Mouse (Mus musculus) lung, embryonic 14.5 days (tissue): ENCODE data around the gene Srl. TPM values are rescaled to one million over a fixed set of nuclear protein-coding genes. Genes with fewer than 3 reads are reported as not detected.

Experiments
- ATAC-seq: fragments of 200-750 bp; cut with Nextera tagmentation; 2 replicates; pipeline ENCODE4 v1.8.0; 2017; ENCODE audit warnings: mild to moderate bottlenecking, moderate TSS enrichment, moderate library complexity; ENCODE audit not compliant: insufficient read depth
- DNase-seq: peaks from one replicate; pipeline ENCODE4 v3.0.0-alpha.2; 2015
- H3K27ac ChIP-seq: fragments of 300-500 bp; sonication (generic); 2 replicates; pipeline ENCODE4 v1.5.1; 2014; ENCODE audit warnings: low read depth, mild to moderate bottlenecking, moderate library complexity
- H3K27me3 ChIP-seq: fragments of 300-500 bp; sonication (generic); 2 replicates; pipeline ENCODE4 v1.6.1; 2014; ENCODE audit warnings: low read length, control low read depth; ENCODE audit not compliant: insufficient read depth
- H3K36me3 ChIP-seq: fragments of 300-500 bp; sonication (generic); 2 replicates; pipeline ENCODE4 v1.6.1; 2014; ENCODE audit warnings: control low read depth; ENCODE audit not compliant: insufficient read depth
- H3K4me1 ChIP-seq: fragments of 300-500 bp; sonication (generic); 2 replicates; pipeline ENCODE4 v1.6.1; 2014; ENCODE audit warnings: antibody characterized with exemption, control low read depth; ENCODE audit not compliant: insufficient read depth
- H3K4me2 ChIP-seq: fragments of 300-500 bp; sonication (generic); 2 replicates; pipeline ENCODE4 v1.6.1; 2014; ENCODE audit warnings: mild to moderate bottlenecking
- H3K4me3 ChIP-seq: fragments of 300-500 bp; sonication (generic); 2 replicates; pipeline ENCODE4 v1.5.1; 2014; ENCODE audit warnings: low read depth, low read length
- H3K9ac ChIP-seq: fragments of 300-500 bp; sonication (generic); 2 replicates; pipeline ENCODE4 v1.6.1; 2014
- H3K9me3 ChIP-seq: fragments of 300-500 bp; sonication (generic); 2 replicates; pipeline ENCODE4 v1.6.1; 2016; ENCODE audit warnings: low read depth, low read length, control low read depth
- CTCF ChIP-seq: IDR thresholded peaks from 2 replicates; pipeline ENCODE4 v1.5.1; 2016; ENCODE audit warnings: antibody characterized with exemption, low read depth
- WGBS: fragments of 180-500 bp; shearing (Covaris S2); extraction: QIAGEN DNeasy Blood & Tissue Kit; methylation state at CpG from one replicate; pipeline ENCODE4 v1.1.7; 2014; 5-methylcytosine and 5-hydroxymethylcytosine counted together
- polyA plus RNA-seq: library from polyadenylated mRNA; unstranded; fragments of >200 nt; fragmentation: Nextera tagmentation; extraction: Ambion mirVana; gene quantifications from 2 replicates; pipeline ENCODE4 v1.2.1, GENCODE M21; 2014

Srl gene
- polyA plus RNA-seq, 1 experiment from 2014 or later = 20.7 TPM

DNA sequence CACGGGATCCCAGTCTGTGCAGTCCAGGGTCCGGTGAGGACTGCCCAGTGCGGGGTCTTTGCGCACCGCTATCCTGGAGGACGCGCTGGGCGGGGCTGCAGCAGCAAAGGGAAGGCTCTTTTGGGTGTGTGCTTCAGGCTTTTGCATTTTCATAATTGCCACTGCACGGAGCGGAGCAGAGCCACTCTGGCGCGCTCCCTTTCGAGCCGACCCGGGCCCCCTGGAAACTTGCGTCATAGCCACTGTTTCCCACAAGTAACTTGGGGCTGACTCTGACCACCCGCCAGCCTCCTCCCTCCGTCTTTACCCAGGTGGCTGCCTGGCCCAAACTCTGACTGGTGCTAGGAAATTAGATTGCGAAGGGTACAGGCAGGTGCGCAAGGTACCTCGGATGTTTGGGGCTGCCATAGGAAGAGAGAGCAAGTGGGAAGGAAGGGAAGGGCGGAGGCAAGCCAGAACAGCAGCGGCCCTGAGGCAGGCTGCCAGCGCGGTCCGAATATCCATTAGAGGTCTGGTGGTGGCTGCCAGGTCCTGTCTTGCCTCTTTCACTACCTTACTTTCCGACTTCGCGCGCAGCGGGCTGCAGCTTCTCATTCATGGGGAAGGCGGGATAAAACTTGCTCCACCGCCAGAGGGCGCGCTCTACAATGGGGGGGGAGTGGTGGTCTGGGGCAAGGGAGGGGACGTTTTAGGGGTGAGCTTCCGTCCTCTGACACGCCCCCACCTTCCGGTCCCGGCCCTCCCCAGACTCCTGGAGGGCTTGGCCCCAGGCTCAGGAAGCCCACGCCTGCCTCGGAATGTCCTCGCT, 18.7 kb upstream of the Srl start:
- Histone ChIP-seq H3K4me1 (peaks cover 7% of the 10 kb centered on the region), H3K4me2 (peak overlapping the region; percentile 97), H3K27me3 (no peaks in the 10 kb centered on the region), H3K9me3 (no peaks in the 10 kb centered on the region), H3K27ac (peak overlapping the region; percentile 89), H3K9ac (peak overlapping the region; percentile 84), H3K36me3 (peaks cover 7% of the 10 kb centered on the region; the same call in 1 of the 2 replicates), H3K4me3 (peak overlapping the region; percentile 77)
- DNase-seq = peak; percentile 83
- WGBS = under 1% methylated on average over 43 of the region's 43 CpGs
- peak; percentile 83 for TF ChIP-seq CTCF
- peak; percentile 48 for ATAC-seq

DNA sequence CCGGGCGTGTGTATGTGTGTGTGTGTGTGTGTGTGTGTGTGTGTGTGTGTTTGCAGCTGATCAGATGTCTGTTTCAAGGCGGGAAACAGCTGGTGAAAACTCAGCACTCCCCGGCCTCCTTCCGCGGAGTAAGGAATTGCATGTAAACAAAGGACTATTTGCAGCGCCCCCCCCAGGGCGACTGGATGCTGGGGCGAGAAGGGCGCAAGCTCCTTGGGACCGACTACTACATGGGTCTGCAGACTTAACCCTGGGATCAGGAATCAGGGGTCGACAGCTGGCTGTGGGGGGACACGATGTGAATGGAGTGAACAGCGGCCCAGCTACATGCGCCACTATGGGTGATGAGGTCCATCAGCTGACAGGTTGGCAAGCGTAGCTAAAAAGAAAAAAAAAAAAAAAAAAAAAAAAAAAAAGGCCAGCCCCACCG, 18.1 kb upstream of the Srl start, which contains the start of gene Tfap4:
Gene Tfap4 (minus strand): TSS at position 140 of the 430 bp plus-strand sequence.
- WGBS = 0% methylated on average over 17 of the region's 17 CpGs
- Histone ChIP-seq H3K9ac (peak within 1 kb of the TSS; percentile 84), H3K4me2 (peak within 1 kb of the TSS; percentile 97), H3K4me1 (peaks cover 7% of the 10 kb centered on the region), H3K36me3 (peaks cover 7% of the 10 kb centered on the region; the same call in 1 of the 2 replicates), H3K4me3 (peak within 1 kb of the TSS; percentile 77), H3K27ac (peak within 1 kb of the TSS; percentile 89), H3K9me3 (no peaks in the 10 kb centered on the region), H3K27me3 (no peaks in the 10 kb centered on the region)
- TF ChIP-seq CTCF = peak; percentile 61
- peak; percentile 13 for ATAC-seq
- peak; percentile 93 for DNase-seq

DNA sequence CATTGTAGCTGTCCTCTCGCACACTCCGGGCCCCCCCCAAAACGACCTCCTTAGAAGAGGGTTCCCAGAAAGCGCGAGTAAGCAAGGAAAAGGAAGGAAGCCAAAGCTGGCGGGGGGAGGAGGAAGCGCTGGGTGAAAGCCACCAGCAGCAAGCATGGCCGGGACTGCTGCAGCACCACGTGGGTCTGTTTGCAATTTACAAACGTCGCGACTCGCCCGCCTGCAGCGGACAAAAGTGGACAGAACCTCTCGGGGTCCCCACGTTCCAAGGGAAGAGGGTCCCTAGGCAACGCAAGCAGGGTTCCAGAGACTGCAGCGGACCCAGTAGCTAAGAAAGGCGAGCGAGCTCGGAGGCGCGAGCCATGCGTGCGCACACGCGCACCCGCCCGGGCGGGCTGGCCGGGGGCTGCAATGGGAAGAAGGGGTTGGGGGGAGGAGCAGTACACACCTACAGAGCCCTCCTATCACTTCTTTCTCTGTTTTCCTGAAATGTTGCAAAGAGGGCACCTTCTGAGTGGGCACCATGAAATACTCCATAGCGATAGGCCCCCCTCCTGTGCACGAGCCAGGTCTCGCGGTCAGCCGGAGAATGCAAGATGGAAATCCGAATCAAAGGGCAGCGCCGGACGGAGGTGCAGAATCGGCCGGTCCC, 17.5 kb upstream of the Srl start:
- no peak for TF ChIP-seq CTCF
- Histone ChIP-seq H3K9me3 (no peaks in the 10 kb centered on the region), H3K4me2 (peak overlapping the region; percentile 97), H3K27me3 (no peaks in the 10 kb centered on the region), H3K4me1 (peaks cover 7% of the 10 kb centered on the region), H3K27ac (peak overlapping the region; percentile 89), H3K9ac (peak overlapping the region; percentile 84), H3K36me3 (peaks cover 7% of the 10 kb centered on the region; the same call in 1 of the 2 replicates), H3K4me3 (peak overlapping the region; percentile 77)
- DNase-seq = peak; percentile 77
- WGBS = under 1% methylated on average over 43 of the region's 43 CpGs
- ATAC-seq = peak; percentile 36

DNA sequence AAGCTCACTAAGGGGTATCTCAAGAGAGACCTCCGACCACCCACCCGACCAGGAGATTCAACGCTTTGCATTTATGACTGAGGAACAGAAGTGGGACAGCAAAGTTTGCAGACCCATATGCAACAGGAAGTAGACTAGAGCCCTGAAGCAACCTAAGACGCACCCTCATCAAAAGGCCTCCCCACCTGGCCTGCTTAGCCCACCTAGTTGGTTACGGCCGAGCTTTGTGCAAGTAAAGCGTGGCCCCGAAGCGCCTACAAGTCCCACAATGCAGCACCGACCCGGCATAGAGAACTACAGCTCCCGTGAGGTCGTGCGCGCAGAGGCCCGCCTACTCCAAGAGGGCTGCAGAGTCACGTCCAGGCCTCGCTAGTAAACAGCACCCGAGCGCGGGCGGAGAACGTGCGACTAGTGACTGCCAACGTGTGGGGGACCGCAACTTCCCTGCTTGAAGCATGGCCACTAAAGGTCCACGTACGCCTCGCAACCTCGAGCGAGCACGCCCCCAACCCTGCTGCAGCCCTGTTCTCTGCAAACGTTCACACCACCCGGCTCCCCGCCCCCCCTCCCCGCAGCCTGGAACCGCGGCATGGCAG, 16.9 kb upstream of the Srl start:
- peak overlapping the region; percentile 89 for H3K27ac ChIP-seq
- WGBS = under 1% methylated on average over 38 of the region's 38 CpGs
- ATAC-seq (peak; percentile 92), DNase-seq (peak; percentile 96)
- peaks cover 7% of the 10 kb centered on the region; the same call in 1 of the 2 replicates for H3K36me3 ChIP-seq
- peak overlapping the region; percentile 77 for H3K4me3 ChIP-seq
- no peaks in the 10 kb centered on the region for H3K27me3 ChIP-seq
- no peaks in the 10 kb centered on the region for H3K9me3 ChIP-seq
- TF ChIP-seq CTCF = no peak
- peaks cover 12% of the 10 kb centered on the region for H3K4me1 ChIP-seq
- H3K9ac ChIP-seq = peak overlapping the region; percentile 84
- H3K4me2 ChIP-seq = peak overlapping the region; percentile 97

DNA sequence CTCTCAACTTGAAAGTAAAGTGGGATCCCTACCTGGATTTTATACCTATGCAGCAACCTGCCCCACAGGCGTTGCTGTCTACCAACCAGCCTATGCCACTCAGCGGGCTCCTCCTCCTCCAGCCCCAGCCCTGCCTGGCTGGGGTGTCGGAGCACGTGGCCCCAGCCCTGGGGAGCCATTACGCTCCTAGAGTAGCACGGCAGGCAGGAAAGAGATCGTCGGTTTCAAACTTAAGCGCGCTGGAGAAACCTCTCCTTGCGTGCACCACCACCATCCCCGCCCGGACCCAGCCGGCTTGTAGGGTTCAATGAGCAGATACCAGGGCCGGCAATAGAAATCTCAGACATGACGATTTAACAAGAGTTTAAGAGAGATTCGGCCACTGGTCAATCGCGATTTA, 16.3 kb upstream of the Srl start:
- no peaks in the 10 kb centered on the region for H3K27me3 ChIP-seq
- H3K4me1 ChIP-seq = peaks cover 17% of the 10 kb centered on the region
- peaks cover 7% of the 10 kb centered on the region; the same call in 1 of the 2 replicates for H3K36me3 ChIP-seq
- peak overlapping the region; percentile 97 for H3K4me2 ChIP-seq
- ATAC-seq (peak; percentile 61), DNase-seq (peak; percentile 82)
- peak overlapping the region; percentile 89 for H3K27ac ChIP-seq
- H3K9ac ChIP-seq = peak overlapping the region; percentile 84
- no peaks in the 10 kb centered on the region for H3K9me3 ChIP-seq
- WGBS = under 1% methylated on average over 19 of the region's 19 CpGs
- no peak for TF ChIP-seq CTCF
- H3K4me3 ChIP-seq = peak overlapping the region; percentile 77

DNA sequence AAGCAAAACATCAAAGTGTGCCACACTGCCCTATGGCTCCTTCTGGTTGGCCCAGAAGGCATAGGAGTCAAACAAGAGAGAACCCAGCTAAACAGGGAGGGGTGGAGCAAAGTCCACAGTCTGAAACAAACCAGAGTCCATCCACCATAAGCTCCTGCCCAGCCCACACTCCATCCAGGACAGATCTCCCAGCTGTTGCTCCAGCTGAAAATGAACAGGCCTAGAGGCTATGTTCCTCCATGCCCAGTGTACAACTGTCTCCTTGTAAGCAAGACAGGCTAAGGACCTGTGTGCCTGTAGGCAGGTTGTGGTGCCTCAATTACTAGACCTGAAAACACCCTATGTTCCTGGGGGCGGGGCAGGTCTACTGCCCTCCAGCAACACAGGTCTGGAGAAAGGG, 15.5 kb upstream of the Srl start:
- DNase-seq (no peak), ATAC-seq (no peak)
- TF ChIP-seq CTCF = no peak
- Histone ChIP-seq H3K27ac (peak overlapping the region; percentile 89; the same call in 1 of the 2 replicates), H3K4me2 (peak overlapping the region; percentile 97), H3K4me3 (peak overlapping the region; percentile 77), H3K36me3 (peaks cover 7% of the 10 kb centered on the region; the same call in 1 of the 2 replicates), H3K9ac (peak overlapping the region; percentile 84), H3K9me3 (no peaks in the 10 kb centered on the region), H3K27me3 (no peaks in the 10 kb centered on the region), H3K4me1 (peaks cover 21% of the 10 kb centered on the region)
- WGBS = 77% methylated on average over 1 of the region's 1 CpGs
